Mouse (Mus musculus) common myeloid progenitor, adult 5-6 weeks (primary cell): ENCODE data around the gene Fignl1. TPM values are rescaled to one million over a fixed set of nuclear protein-coding genes. Genes with fewer than 3 reads are reported as not detected.

Experiments used
- ATAC-seq: replicated peaks from 2 replicates; pipeline ENCODE4 v1.8.0; 2016; ENCODE audit warnings: low read depth, mild to moderate bottlenecking, moderate TSS enrichment, inconsistent platforms; ENCODE audit not compliant: poor library complexity, severe bottlenecking
- total RNA-seq: library from RNA; stranded (forward); fragments of 200-1000, 187-1606 nt; gene quantifications from 2 replicates; pipeline ENCODE4 v1.2.3, GENCODE M21; 2017

Gene Fignl1
- total RNA-seq, 1 experiment from 2014 or later: 102 TPM

DNA sequence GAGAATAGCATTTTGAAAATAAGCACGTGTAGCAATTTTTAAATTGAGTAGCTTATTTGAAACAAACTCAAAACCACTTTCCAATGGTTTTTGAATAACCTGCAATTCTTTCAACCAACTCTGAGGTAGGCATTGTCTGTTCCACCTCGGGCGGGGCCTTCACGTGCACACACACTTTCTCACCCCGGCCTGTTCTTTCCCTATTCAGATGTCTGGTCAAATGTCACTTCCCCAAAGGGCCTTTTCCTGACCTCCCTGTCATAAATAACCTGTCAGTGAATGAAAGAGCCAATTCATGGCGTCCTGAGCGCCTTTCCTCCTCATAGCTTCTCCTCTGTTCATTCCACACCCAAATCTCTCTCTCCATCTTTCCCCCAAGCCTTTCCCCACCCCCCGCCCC is 24.3 kb upstream of the Fignl1 start:
- peak; percentile 31 for ATAC-seq

DNA sequence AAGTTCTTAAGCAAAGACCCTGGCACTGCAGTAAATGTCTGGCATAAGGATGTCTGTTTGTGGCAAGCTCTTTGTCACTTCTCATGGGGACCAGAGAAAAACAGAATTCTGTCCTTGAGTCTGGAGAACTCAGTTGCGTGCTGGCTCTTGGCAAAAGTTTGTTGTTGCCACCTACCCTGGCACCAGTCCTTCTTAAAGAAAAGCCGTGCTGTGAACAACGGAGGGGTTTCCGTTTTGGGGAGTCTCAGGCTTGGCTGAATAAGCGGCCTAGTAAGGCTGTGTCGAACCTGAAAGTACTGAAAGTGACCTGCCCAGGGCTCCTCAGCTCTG is 24.0 kb upstream of the Fignl1 start:
- no peak for ATAC-seq

GRCm38 (mm10) chr11:11831940-11832754 is 23.4 kb upstream of the Fignl1 start:
- no peak for ATAC-seq

GRCm38 (mm10) chr11:11831526-11831925 is 22.8 kb upstream of the Fignl1 start:
- ATAC-seq: no peak

- no peak for ATAC-seq
Observed at GRCm38 (mm10) chr11:11830884-11831495, 22.2 kb upstream of the Fignl1 start.

GRCm38 (mm10) chr11:11829161-11830000 is 20.6 kb upstream of the Fignl1 start:
- no peak for ATAC-seq

DNA sequence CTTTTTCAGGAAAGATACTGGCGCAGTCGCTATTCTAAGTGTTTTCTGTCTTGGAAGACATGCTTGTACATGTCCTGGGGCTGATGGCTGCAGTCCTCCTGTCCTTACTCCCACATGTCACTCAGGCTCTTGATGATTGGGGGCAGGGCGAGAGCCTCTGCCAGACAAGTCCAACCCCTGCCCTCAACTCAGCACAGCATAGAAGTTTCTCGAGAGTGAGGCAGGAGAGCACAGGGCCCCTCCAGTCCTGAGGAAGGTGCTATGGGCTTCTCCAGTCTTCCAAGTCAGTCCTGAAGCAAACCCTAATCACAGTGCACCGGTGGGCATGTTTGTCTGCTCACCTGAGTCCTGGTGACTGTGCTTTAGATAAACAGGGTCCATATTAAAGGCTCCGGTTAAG is 20.0 kb upstream of the Fignl1 start:
- no peak for ATAC-seq

GRCm38 (mm10) chr11:11828251-11828650 is 19.5 kb upstream of the Fignl1 start:
- peak; percentile 31; the same call in 1 of the 2 replicates for ATAC-seq

- ATAC-seq: no peak
Observed at GRCm38 (mm10) chr11:11826475-11826874, 17.7 kb upstream of the Fignl1 start.

DNA sequence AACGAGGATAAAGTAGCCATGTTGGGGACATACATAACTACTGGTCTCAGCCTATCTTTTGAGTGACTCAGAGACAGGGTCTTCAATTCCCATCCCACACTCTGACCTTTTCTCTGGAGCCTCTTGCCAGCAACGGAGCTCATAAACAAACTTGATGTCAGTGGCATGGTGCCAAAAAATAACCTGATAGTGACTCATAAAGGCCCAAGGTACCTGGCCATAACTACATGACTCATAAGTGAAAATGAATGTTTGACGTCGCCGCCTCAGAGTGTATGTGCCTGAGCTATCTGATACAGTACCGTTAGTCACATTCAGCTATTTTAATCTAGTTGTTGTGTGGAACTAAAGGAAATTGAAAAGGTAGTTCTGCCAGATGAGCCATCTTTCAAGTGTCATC is 16.9 kb upstream of the Fignl1 start:
- no peak for ATAC-seq

GRCm38 (mm10) chr11:11824970-11825635 is 16.3 kb upstream of the Fignl1 start:
- ATAC-seq: no peak

DNA sequence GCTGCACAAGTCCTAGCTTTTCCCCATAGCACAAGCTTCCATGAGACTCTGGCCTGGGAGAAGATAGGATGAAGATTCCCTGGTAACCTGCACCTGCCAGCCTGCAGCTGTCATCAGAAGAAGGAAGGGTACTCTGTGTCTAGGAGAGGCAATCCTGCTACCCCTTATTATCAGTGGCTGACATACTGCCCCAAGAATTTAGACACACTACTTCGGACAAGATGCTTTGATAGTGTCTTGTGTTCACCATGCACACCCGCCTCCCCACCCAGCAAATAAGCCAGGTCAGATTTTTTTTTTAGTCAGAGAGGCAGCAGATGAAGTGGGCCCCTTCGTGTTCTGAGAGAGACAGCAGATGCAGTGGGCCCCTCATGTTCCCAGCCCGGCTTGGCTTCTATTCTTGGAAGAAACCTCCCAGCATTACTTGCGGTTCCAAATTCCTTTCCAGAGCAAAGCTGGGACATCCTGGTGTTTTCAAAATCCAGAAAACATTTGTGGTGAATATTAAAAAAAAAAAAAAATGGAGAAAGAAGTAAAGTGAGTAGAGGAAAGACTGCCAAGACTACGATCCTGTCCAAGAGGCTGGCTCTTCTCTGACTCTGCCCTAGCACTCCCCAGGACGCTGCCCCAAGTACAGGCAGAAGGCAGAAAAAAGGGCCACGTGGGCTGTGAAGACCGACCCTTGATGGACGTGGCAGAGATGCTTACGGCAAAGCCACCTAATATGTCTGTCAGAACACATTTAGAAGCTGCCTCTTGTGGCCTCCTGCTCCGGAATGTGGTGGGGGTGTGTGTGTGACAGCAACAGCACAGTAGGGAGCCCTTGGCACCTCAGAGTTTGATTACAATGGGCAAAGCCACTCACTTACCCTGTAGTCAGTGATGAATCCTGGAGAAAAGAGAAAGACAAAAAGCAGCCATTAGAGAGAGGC is 15.5 kb upstream of the Fignl1 start:
- ATAC-seq: no peak

- ATAC-seq: no peak
Observed at GRCm38 (mm10) chr11:11822181-11823095, 13.7 kb upstream of the Fignl1 start.

GRCm38 (mm10) chr11:11821387-11821975 is 12.7 kb upstream of the Fignl1 start:
- ATAC-seq: no peak

GRCm38 (mm10) chr11:11820737-11821136 is 12.0 kb upstream of the Fignl1 start:
- ATAC-seq: peak; percentile 88

DNA sequence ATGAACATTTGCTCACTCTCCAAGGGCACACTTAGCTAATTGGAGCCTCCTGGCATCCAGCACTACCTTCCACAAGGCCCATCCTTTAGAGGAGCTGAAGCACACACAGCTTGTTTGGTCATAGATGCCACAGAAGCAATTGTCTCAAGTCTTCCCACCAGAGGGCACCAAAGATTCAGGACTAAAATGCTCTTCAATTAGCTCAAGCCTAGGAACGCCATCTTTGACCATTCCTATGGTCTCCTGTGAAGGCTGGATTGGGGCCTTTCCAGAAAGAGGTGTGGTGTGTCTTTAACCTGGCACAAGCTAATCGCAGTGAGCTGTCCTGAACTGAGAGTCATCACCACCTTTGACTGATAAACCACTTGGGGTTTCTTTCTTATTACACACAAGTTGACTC is 11.5 kb upstream of the Fignl1 start:
- peak; percentile 84 for ATAC-seq

GRCm38 (mm10) chr11:11819206-11819605 is 10.4 kb upstream of the Fignl1 start:
- ATAC-seq: no peak

DNA sequence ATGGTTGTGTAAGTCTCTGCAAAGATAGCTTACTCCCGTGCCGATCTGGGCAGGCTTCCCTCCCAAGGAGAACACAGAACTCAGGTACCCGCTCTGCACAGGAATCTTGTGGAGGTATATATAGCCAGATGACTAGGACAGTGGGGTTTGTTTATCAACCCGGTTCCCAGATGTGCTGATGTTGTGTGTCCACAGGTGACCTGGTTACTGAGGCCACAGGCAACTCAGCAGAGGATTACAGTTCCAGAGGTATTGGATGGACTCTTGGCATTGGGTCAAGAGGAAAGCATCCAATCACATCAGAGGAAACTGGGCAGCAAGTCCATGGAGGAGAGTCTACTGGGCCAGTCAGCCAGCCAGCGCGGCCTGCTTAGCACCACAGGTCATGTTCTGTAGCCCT is 10.0 kb upstream of the Fignl1 start:
- no peak for ATAC-seq
